Mouse (Mus musculus) frontal cortex, postnatal 36 days (tissue): Measurements from ENCODE around the gene Pcgf2.
"Not testable (repeated sequence)": the region's sequence is repeated elsewhere in the genome, so short reads cannot be mapped to it uniquely, and the experiment has no call there.

Source experiments
- DNase-seq, 2 experiments: peaks; one replicate each; pipeline ENCODE4 v3.0.0; 2022; ENCODE audit warnings: low spot score in 2 of 2

Pcgf2 gene

DNA sequence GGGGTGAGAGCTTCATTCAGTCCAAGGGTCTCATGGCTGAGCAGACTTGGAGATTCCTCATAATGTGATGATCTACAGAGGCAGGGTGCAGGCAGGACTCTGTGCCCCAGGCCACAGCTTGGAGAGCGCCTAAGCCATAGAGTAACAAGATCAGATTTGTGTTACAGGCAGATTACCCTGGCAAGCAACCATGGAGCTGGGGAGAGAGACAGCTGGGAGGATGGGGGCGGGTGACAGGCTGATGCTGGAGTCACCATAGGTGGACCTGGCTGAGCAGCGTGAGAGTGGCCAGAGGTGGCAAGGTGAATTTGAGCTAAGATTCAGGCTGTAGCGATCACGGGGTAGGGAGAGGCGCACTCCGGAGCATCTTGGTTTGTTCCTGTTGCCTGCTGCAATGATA is 32.1 kb downstream of the Pcgf2 start:
- no peak for DNase-seq

DNA sequence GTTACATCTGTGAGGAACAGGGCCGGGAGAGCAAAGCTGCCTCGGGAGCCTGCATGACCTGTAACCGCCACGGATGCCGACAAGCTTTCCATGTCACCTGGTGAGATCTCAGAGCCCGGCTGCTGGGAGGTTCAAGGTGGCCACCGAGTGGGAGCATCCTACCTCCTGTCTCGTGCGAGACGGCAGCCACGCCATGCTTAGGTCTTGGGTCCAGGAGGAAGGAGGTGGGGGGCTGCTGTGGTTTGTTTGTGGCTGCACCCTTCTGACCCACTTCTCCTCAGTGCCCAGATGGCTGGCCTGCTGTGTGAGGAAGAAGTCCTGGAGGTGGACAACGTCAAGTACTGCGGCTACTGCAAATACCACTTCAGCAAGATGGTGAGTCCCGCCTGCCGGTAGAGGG is 33.5 kb downstream of the Pcgf2 start:
- DNase-seq: no peak

DNA sequence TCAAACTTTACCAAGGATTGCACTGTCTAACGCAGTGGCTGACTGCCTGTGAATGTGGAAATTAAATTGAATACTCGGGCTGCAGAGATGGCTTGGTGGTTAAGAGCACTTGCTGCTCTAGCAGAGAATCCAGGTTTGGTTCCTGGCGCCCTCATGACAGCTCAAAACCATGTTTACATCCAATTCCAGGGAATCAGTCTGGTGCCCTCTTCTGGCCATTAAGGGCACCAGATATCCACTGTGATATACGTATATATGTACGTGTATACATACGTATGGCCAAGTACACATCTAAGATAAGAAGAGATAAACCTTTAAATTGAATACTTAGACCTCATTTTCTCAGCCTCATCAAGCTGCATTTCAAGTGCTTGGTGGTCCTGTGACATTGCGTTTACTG is 34.1 kb downstream of the Pcgf2 start:
- no peak for DNase-seq

DNA sequence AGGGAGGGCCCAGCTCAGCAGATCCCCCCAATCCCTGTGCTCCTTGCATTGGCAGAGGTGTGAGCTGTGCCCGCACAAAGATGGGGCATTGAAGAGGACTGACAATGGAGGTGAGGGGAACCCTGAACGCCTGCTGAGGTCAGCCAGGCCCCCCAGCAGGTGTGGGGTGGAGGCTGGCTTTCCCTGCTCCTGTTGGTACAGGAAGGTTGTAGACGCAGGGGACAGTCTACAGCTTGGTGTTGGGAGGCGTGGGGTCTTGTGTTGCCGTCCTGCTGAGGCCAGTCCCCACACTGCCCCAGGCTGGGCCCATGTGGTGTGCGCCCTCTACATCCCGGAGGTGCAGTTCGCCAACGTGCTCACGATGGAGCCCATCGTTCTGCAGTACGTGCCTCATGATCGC is 34.9 kb downstream of the Pcgf2 start:
- no peak for DNase-seq

DNA sequence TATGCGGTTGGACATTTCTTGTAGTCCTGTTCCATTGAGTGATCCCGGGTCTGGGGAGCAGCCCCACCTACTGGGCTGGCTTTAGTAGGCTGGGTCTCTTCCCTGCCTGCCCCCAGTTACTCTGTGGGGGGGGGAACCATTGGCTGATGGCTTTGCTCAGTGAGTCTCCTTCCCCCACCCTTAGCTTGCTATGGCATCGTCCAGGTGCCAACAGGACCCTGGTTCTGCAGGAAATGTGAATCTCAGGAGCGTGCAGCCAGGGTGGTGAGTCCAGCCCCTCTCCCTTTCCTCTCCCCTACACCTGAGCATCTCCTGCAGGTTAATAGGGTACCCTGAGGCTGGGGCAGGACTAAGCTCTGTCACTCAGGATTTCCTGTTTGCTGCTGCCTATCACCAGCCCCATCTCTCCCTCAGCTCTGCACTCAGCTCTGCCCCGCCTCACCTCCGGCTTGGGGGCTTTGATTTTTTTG is 35.5 kb downstream of the Pcgf2 start:
- DNase-seq: no peak

DNA sequence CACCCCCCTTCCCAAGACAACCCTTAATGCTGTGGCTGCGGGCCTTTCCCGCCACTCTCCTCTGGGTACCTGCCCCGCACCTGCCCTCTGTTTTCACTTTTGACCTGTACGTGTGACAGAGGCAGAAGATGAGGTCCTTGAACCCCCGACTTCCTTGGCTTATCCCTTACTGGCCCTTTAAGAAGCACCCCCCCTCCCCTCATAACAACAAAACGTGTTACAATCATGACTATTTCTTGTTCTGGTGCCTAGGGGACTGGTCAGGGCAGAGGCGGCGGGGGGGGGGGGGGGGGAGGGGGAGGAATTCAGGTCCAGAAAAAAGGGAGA is 36.0 kb downstream of the Pcgf2 start:
- DNase-seq: no peak

DNA sequence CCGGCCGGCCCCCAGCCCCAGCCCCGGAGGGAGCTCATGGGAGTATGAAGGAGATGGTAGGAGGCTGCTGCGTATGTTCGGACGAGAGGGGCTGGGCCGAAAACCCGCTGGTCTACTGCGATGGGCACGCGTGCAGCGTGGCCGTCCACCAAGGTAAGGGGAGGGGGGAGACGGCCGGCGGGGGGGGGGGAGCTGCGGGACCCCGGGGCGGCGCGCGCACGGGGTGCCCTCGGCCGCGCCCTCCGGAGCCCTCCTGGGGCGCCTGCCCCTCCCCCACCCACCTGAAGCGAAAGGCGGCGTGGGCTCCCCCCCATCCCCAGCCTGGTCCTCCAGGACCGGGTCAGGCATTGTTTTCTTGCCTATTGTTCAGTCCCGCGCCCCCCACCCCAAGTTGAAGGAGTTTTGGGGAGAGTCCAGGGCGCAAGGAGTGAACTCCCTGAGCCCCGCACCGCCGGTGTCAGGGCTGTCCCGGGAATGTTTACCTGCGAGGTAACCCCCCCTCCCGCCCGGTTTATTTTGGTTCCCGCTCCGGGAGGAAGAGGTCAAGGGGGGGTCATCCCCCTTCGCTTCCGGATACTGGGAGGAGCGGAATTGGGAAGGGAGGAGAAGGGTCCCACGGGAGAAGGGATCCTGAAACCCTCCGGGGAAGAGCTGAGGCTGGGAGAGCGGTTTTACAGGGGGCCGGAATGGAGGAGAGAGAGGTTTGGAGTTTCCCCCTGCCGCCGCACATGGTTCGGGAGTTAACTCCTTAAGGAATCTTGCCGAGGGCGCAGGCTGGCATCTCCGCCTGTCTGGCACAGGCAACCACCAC is 36.6 kb downstream of the Pcgf2 start:
- no peak for DNase-seq

DNA sequence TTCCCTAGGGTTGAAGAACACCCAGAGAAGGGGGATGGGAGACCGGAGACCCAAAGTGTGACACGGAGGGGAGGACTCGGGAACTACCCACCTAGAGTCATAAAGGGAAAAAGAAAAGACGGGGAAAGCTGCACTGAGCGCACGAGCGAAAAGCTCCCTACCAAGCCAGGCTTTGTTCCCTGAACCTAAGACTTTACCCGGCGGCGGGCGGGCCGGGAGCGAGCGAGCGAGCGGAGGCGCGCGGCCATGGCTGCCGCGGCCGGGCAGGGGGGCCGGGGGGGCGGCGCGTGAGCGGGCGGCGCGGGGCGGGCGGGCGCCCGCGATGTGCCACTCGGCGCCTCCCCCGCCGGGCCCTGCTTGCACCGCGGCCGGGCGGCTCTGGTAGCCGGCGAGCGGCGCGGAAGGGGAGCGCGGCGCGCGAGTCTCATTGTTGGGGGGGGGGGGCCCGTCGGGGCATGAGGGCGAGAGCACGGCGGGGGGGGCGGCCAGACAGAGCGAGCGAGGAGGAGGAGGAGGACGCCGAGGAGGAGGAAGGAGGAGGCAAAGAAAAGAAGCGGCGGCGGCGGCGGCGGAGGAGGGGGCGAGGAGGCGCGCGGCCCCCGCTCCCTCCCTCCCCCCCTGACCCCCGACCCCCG is 37.3 kb downstream of the Pcgf2 start, which contains the start of gene Mllt6:
Gene Mllt6, plus strand, starts transcription at position 522 of the 635 bp plus-strand sequence.
- DNase-seq: peak; percentile 65 to 67

DNA sequence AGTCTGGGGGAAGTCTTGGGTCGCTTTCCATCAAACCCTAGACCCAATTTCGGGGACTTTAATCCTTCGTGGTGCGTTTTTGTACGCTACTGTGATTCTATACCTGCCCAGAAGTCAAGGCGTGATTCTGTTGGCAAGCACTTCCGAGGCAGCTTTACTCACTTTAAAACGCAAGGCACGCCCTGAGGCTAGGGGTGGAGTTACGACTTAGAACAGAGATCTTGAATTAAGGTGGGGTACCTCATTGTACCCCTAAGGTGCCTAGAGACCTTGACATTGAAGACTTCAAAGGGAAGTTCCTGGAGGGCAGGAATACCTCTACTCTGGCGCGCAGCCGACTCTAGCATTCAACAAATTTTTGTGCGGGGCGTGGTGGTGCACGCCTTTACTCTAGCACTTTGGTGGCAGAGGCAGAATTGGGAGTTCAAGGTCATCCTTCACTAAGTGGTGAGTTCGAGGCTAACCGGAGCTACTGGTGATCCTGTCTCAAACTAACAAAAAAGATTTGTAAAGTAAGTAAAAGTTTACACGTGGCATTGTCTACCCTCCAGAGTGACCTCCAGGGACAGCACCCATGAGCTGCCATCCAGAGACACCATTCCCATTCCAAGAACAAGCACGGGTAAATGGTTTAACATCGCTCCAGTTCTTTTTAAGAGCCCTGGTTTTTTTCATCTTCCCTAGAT is 37.9 kb downstream of the Pcgf2 start:
- no peak for DNase-seq

DNA sequence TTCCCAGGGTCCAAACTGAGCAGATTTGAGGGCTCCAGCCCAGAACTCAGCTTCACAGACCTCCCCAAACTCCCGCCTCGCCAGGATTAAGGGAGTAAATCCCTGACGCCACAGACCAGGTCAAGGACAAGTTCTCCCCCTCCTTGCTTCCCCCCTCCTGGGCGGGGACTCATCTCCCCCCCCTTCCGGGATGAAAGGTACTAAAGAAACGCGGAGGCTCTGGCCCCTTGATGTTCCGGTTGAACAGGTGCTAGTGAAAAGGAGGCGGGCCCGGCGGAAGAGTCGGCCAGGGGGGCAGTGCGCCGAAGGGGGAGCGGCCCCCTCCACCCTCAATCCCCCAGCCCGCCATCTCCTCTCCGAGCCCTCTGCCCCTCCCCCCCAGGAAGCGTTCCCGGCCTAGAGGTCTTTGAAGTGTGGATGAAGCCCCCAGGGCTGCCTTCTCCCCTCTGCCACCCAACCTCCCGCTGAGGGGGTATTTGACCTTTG is 38.6 kb downstream of the Pcgf2 start:
- no peak for DNase-seq

DNA sequence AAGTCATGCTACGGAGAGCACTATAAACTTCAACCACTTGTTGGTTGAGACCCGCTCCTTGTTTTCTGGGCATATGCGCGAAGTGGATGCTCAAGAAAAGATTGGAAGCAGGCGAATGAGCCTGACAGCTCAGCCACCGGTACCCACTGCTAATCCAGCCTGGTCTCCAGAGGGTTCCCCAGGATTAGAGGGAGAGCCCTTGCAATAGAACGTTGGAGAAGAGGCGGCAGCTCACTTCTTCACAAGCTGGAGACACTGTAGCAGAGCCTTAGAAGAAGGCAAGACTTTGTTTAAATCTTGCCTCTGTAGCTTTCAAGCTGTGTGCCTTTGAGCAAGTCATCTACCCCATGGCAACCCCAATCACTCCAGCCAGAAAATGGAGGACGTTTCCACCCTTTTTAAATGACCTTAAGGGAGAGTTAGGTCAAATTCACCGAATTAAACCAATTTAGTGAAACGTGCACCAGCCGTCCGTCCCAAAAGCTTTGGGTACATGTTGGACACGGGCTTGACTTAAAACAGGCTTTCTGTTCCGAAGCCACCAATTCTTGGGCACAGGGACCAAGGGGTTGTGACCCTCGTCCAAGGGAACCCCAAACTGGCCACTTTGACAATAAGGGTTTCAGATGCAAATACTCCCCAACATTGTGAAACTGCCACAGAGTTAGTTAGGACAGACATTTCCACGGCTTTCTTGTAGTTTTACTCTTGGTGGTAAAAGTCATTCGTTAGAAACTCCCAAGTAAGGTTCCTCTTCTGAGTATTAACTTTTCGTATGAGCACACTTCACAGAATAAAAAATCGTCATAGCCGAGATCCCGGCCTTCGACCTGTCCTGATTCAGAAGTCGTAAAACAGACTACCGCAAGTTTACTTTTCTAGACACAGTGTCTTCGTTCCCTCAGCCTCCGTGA is 39.3 kb downstream of the Pcgf2 start:
- no peak for DNase-seq

DNA sequence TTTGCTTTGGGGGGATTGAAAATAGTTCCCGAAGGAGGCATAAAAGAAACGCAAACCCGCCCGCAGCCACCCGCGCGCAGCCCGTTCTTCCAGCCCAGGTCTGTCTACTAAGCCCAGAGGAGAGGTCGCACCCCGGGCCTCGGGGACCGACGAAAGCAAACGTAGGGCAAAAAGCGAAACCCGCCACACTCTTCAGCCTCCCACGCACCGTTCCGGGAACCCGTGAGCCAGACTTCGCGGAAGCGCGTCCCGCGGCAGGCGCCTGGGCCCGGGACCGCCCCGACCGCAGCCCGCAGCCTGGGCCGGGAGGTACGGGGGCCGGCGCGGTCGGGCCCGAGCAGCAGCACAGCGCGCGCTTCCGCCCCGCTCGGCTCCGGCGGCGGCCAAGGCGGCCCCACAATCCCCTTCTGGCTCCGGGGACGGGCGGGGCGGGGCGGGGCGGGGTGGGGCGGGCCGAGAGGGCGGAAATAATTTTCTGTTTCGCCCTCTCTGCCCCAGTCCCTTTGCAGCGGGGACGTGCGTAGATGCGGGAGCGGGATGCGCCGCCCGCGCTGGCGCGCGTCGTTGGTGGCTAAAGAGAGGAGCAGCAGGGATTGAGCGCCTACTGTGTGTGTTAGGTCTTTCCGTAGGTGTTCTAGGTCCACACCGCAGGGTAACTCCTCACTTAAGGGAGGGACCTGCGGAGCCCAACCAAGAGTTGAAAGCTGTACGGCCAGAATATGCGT is 40.1 kb downstream of the Pcgf2 start:
- peak; percentile 70 to 77 for DNase-seq

DNA sequence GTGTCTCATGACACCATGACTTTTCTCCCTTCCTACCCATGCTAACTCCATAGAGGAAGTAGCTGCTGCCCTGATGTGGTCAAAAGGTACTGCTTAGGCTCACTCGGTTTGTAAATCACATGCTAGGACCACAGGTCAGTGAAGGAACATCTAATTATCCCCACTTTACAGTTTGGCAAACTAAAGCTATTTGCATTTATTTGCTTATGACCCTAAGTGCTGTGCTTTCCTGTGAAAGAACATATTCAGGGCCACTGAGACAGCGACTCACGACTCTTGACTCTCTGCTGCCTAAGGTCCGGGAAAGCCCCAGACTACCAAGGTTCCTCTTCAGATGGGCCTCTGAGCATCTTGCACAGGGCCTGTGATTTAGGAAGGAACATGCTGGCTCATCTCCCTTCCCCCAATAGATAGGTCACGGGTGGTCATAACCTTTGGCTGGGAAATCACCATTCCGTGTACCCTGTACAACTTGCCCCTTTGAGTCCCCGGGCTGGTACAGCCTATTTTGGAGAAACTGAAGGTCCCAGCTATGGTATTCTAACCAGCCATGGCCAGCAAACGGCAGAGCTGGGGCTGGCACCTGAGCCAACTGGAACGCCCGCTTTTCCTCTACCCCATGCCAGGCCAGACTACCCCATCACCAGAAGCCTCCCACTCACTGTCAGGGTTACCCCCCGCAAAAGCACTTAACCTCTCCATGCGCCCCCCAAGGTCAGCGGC is 40.9 kb downstream of the Pcgf2 start:
- no peak for DNase-seq

DNA sequence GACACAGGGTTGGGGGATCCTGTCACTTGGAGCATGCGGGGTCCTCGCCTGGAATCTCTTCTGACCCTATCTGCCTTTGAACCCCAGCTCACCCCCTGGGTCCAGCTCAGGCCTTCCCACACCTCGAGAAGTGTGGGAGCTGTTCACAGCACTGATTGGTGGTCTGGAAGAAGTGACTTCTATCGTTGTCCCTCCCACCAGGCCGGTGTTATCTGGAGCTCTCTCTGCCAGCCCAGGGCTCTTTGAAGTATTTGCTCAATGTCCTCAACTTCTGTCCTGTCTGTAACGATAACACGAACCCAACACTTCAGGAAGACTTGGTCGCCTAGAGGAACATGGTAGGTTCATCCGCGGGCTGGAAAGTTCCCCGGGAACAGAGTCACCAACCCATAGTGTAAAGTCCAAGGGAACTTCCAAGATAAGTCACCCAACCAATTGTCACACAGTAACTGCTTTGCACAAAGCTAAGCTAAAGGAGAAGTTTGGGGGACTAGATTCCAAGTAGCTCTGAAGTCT is 41.5 kb downstream of the Pcgf2 start:
- no peak for DNase-seq

DNA sequence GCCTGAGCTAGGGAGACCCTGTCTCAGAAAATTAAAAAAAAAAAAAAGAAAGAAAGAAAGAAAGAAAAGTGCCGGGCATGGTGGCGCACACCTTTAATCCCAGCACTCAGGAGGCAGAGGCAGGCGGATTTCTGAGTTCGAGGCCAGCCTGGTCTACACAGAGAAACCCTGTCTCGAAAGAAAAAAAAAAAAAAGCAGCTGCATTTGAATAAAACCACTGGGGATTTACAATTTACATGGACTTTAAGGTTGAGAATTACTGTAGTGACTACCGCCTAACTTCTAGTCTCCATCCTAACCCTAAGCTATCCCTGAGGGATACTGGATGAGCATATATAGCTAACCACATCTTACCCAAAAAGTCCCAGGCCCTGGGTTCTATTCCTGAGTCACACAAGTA is 42.3 kb downstream of the Pcgf2 start:
- DNase-seq: not testable (repeated sequence)

DNA sequence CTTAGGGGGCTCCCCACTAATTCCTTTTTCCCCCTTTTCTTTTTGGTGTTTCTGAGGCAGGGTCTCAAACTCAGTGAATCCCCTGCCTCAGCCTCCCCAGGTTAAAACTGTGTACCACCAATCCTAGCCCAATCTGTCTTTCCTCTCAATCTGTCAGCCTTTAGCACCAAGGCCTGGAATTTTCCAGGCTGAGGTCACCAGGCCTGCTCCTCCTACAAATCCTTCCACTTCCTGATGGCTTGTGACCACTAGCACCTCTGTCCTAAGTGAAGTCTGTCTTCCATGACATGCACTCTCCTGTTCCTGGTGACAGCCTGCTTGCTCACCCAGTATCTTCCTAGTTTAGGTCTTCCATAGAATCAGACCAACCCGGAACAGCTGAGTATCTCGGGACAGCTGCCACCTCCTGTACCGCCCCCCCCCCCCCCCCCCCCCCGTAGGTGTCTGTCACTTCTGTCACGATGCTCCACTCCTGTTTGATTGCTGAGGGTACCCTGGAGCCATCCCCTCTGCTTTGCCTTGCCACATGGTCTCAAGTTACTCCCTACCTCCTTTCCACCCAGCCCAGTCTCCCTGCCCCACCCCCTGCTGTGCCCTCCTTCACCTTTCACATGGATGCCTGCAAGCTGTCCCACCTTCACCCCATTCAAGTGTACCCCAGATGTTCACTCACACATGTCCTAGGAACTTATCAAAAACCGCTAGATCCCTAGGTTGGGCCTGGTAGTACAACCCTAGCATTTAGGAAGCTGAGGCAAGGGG is 42.9 kb downstream of the Pcgf2 start:
- DNase-seq: no peak

DNA sequence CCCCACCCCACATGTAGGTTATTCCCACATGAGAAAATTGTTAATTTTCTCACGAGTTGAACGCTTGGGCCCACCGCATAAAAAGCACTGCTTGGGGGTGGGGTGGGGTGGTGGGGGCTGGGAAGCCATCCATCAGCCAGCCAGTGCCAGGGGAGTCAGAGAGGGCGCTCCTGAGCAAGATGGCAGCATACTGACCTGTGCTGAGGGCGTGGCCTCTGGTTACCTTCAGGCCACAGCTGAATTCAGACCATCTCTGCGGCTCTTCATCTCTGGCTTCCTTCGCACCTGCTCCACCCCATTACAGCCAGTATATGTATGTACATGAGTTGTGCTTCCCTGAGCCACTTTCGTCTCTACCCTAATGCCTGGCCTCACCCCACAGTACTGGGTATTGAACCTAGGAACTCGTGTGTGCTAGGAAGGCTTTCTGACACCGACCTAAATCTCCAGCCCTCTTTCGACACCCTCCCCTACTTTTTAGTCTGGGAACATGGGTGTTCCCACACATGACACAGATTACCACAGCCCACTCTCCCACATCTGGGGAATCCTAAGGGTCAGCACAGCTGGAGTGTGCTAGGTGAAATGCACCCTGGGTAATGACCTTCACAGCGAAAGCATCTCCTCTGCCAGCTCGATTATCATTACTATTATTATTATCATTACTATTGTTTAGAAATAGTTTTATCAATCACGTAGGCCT is 43.9 kb downstream of the Pcgf2 start:
- no peak for DNase-seq

DNA sequence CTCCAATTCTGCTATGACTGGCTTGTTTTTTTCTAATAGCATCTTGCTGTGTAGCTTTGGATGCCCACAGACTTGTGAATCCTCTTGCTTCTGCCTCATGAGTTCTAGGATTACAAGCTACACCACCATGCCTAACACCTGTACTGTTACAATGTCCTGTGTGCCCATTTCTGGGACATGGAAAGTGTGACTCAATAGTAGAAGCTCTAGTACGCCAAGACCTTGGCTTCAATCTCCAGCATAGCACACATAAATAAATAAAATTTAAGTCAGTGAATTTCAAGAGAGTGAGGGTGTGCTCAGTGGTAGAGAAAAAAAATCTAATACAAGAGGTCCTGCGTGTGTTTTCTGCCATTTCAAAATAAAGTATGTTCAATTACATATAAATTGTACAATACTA is 46.1 kb downstream of the Pcgf2 start:
- DNase-seq: no peak

DNA sequence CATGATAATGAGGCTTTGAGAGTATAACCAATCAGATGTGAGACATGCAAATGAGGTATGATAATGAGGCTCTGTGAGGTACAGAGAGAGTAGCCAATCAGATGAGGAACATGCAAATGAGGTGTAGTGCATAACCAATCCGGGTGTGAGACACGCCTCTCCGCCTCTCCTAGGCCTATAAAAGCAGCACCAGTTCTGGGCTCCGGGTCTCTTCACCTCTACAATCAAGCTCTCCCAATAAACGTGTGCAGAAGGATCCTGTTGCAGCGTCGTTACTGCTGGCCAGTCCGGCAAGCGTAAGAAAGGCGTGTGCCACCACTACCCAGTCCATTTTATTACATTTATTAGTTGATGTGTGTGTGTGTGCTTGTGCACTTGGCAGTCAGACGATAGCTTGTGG is 46.9 kb downstream of the Pcgf2 start:
- not testable (repeated sequence) for DNase-seq
